Mouse (Mus musculus) neural tube, embryonic 14.5 days (tissue): ENCODE results near the gene Polr2e. TPM values are rescaled to one million over a fixed set of nuclear protein-coding genes. Genes with fewer than 3 reads are reported as not detected.
"Not testable (repeated sequence)": the region's sequence is repeated elsewhere in the genome, so short reads cannot be mapped to it uniquely, and the experiment has no call there.

ENCODE experiments used
- ATAC-seq: fragments of 200-750 bp; cut with Nextera tagmentation; 2 replicates; pipeline ENCODE4 v1.8.0; 2017; ENCODE audit warnings: low read depth, mild to moderate bottlenecking, moderate TSS enrichment, moderate library complexity
- H3K27ac ChIP-seq: fragments of 300-500 bp; sonication (generic); 2 replicates; pipeline ENCODE4 v1.5.1; 2014; ENCODE audit warnings: low read depth, mild to moderate bottlenecking, control low read depth, low read length, moderate library complexity, mixed read lengths
- H3K27me3 ChIP-seq: fragments of 300-500 bp; sonication (generic); 2 replicates; pipeline ENCODE4 v1.6.1; 2014; ENCODE audit warnings: low read length; ENCODE audit not compliant: control insufficient read depth, insufficient read depth
- H3K36me3 ChIP-seq: fragments of 300-500 bp; sonication (generic); 2 replicates; pipeline ENCODE4 v1.6.1; 2014; ENCODE audit warnings: low read length, mixed read lengths; ENCODE audit not compliant: control insufficient read depth, insufficient read depth
- H3K4me1 ChIP-seq: fragments of 300-500 bp; sonication (generic); 2 replicates; pipeline ENCODE4 v1.6.1; 2014; ENCODE audit warnings: low read length; ENCODE audit not compliant: control insufficient read depth, insufficient read depth
- H3K4me2 ChIP-seq: fragments of 300-500 bp; sonication (generic); 2 replicates; pipeline ENCODE4 v1.6.1; 2014; ENCODE audit warnings: mild to moderate bottlenecking, low read depth, low read length, control low read depth
- H3K4me3 ChIP-seq: fragments of 300-500 bp; sonication (generic); 2 replicates; pipeline ENCODE4 v1.5.1; 2014; ENCODE audit warnings: low read depth, low read length, control low read depth, mixed read lengths
- H3K9ac ChIP-seq: fragments of 300-500 bp; sonication (generic); replicated peaks from 2 replicates; pipeline ENCODE4 v1.6.1; 2014; ENCODE audit warnings: low read depth, mild to moderate bottlenecking, control low read depth, low read length, mixed read lengths
- H3K9me3 ChIP-seq: fragments of 300-500 bp; sonication (generic); 2 replicates; pipeline ENCODE4 v1.6.1; 2016; ENCODE audit warnings: low read length; ENCODE audit not compliant: control insufficient read depth
- WGBS: fragments of 180-500 bp; shearing (Covaris S2); extraction: QIAGEN DNeasy Blood & Tissue Kit; methylation state at CpG from one replicate; pipeline ENCODE4 v1.1.7; 2014; 5-methylcytosine and 5-hydroxymethylcytosine counted together
- polyA plus RNA-seq: library from polyadenylated mRNA; unstranded; fragments of >200 nt; fragmentation: Nextera tagmentation; extraction: Ambion mirVana; gene quantifications from 2 replicates; pipeline ENCODE4 v1.2.1, GENCODE M21; 2014

Polr2e gene
- polyA plus RNA-seq, 1 experiment from 2014 or later, result 145 TPM

DNA sequence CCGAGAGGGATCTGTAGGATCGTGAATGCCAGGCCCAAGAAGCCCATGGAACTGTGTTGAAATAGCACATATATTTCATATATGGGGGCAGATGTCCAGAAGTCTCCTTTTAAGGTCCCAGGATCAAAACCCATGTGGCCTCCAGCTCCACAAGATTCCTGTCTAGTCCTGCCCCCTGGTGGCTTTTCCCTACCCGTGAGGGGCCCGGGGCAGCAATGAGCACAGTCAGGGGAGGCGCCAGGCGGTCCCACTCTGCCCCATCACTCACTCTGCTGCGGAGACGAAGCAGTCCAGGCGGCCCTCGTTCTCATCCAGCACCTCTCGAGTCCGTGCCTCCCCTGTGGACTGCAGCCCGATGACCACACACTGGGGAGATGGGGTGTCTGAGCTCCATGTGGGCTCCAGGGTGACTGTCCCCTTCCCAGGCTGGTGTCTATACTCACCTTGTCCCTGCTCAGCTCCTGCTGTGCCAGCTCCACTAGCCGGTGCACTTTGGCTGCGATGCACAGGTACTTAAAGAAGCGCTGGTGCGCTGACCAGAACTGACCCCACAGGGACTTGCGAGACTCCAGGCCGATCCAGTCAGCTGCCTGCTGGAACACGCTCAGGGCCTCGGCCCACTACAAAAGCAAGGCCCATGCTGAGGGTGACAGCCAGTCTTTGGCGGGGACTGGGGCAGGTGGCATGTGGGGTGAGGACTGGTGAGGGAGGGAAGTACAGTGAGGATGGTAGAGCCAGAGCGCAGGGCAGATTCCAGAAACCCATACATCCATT lies 24.5 kb upstream of the Polr2e start:
- H3K9ac ChIP-seq, result no peak overlapping the region
- H3K4me1 ChIP-seq, result no peaks in the 10 kb centered on the region
- no peak for ATAC-seq
- peaks cover 8% of the 10 kb centered on the region for H3K36me3 ChIP-seq
- H3K9me3 ChIP-seq, result no peaks in the 10 kb centered on the region
- no peak overlapping the region for H3K4me3 ChIP-seq
- H3K27me3 ChIP-seq, result no peaks in the 10 kb centered on the region
- no peak overlapping the region for H3K4me2 ChIP-seq
- 74% methylated on average over 23 of the region's 23 CpGs for WGBS
- peak overlapping the region; percentile 48; the same call in 1 of the 2 replicates for H3K27ac ChIP-seq

GRCm38 (mm10) chr10:80063104-80063503 lies 23.5 kb upstream of the Polr2e start:
- Histone ChIP-seq H3K4me1 (no peaks in the 10 kb centered on the region), H3K27me3 (no peaks in the 10 kb centered on the region), H3K27ac (peak overlapping the region; percentile 48), H3K9ac (0 out of 2 replicates have a peak overlapping the region, but pooled peaks have one; percentile 21), H3K4me2 (no peak overlapping the region), H3K9me3 (no peaks in the 10 kb centered on the region), H3K36me3 (peaks cover 9% of the 10 kb centered on the region), H3K4me3 (no peak overlapping the region)
- WGBS, result 64% methylated on average over 5 of the region's 5 CpGs
- ATAC-seq, result peak; percentile 35; the same call in 1 of the 2 replicates

DNA sequence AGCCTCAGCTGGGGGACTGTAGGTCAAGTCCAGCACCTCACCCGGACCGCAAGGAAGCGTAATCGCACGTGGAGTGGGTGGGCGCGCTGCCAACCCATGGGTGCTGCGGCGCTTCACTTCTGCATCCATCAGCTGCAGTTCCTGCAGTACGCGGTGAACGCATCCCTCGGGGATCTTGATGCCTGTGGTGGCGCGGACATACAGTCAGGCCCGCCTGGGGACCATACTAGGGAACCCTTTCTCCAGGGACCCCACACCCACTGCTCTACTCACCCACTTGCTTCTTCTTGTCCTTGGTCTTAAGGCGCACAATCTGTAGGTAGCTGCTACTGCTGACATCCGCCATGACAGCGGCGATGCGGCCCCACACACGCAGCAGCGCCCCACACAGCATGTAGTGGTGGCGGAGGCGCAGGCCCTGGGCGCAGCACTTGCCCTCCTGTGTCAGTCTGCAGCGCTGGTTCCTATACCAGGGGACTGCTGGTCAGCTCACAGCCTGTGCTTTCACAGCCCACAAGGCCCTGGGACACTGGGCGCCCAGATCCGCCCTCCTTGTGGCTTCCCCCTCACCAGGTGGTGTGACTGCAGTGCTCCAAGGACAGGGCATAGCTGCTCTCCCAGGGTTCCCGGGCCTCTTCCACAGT lies 18.2 kb upstream of the Polr2e start:
- H3K36me3 ChIP-seq, result peaks cover 35% of the 10 kb centered on the region
- H3K4me3 ChIP-seq, result no peak overlapping the region
- 76% methylated on average over 30 of the region's 30 CpGs for WGBS
- H3K4me1 ChIP-seq, result peaks cover 11% of the 10 kb centered on the region; the same call in 1 of the 2 replicates
- no peak overlapping the region for H3K9ac ChIP-seq
- H3K27ac ChIP-seq, result 0 out of 2 replicates have a peak overlapping the region, but pooled peaks have one; percentile 10
- H3K4me2 ChIP-seq, result no peak overlapping the region
- H3K9me3 ChIP-seq, result no peaks in the 10 kb centered on the region
- no peaks in the 10 kb centered on the region for H3K27me3 ChIP-seq
- ATAC-seq, result no peak

- Histone ChIP-seq H3K4me3 (no peak overlapping the region), H3K9me3 (no peaks in the 10 kb centered on the region), H3K4me2 (no peak overlapping the region), H3K27ac (no peak overlapping the region), H3K9ac (no peak overlapping the region), H3K27me3 (no peaks in the 10 kb centered on the region), H3K4me1 (peaks cover 11% of the 10 kb centered on the region; the same call in 1 of the 2 replicates), H3K36me3 (peaks cover 35% of the 10 kb centered on the region)
- 90% methylated on average over 26 of the region's 27 CpGs for WGBS
- ATAC-seq, result no peak
Measured at GRCm38 (mm10) chr10:80056976-80057682, 17.5 kb upstream of the Polr2e start.

- H3K9me3 ChIP-seq, result no peaks in the 10 kb centered on the region
- no peak overlapping the region for H3K4me3 ChIP-seq
- 89% methylated on average over 4 of the region's 4 CpGs for WGBS
- no peak for ATAC-seq
- no peak overlapping the region for H3K4me2 ChIP-seq
- H3K27me3 ChIP-seq, result no peaks in the 10 kb centered on the region; the same call in 1 of the 2 replicates
- H3K36me3 ChIP-seq, result peaks cover 35% of the 10 kb centered on the region
- H3K9ac ChIP-seq, result no peak overlapping the region
- no peak overlapping the region for H3K27ac ChIP-seq
- H3K4me1 ChIP-seq, result peaks cover 11% of the 10 kb centered on the region; the same call in 1 of the 2 replicates
Measured at GRCm38 (mm10) chr10:80056506-80056905, 16.9 kb upstream of the Polr2e start.

GRCm38 (mm10) chr10:80055891-80056290 lies 16.3 kb upstream of the Polr2e start:
- Histone ChIP-seq H3K4me1 (peaks cover 11% of the 10 kb centered on the region; the same call in 1 of the 2 replicates), H3K4me3 (no peak overlapping the region), H3K27me3 (no peaks in the 10 kb centered on the region; the same call in 1 of the 2 replicates), H3K36me3 (peaks cover 35% of the 10 kb centered on the region), H3K27ac (no peak overlapping the region), H3K4me2 (no peak overlapping the region), H3K9me3 (no peaks in the 10 kb centered on the region), H3K9ac (no peak overlapping the region)
- ATAC-seq, result no peak
- WGBS, result 90% methylated on average over 9 of the region's 10 CpGs

DNA sequence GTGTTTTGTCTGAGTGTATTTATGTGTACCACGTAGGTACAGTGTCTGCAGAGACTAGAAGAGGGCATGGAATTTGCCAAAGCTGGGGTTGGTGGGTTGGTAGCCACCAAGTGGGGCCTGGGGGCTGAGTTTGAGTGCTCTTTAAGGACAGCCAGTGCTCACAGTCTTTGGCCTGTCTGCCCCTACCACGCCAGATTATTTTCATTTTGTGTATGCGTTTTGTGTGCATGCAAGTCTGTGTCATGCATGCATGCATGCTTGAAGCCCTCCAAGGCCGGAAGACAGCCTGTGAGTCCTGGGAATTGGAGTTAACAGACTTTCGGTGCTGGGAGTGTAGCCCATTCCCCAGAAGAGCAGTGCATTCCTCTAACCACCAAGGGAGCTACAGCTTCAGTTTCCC lies 15.8 kb upstream of the Polr2e start:
- peak overlapping the region; percentile 91; the same call in 1 of the 2 replicates for H3K9ac ChIP-seq
- peak overlapping the region; percentile 79 for H3K4me2 ChIP-seq
- no peak for ATAC-seq
- peak overlapping the region; percentile 83; the same call in 1 of the 2 replicates for H3K4me3 ChIP-seq
- peaks cover 33% of the 10 kb centered on the region for H3K36me3 ChIP-seq
- 82% methylated on average over 5 of the region's 5 CpGs for WGBS
- no peak overlapping the region for H3K27ac ChIP-seq
- peaks cover 11% of the 10 kb centered on the region; the same call in 1 of the 2 replicates for H3K4me1 ChIP-seq
- no peaks in the 10 kb centered on the region for H3K9me3 ChIP-seq
- no peaks in the 10 kb centered on the region; the same call in 1 of the 2 replicates for H3K27me3 ChIP-seq

GRCm38 (mm10) chr10:80054911-80055310 lies 15.3 kb upstream of the Polr2e start:
- not testable (repeated sequence) for H3K9me3 ChIP-seq, ATAC-seq, H3K27me3 ChIP-seq
- 0 out of 2 replicates have a peak overlapping the region, but pooled peaks have one; percentile 34 for H3K27ac ChIP-seq
- 17% methylated on average over 3 of the region's 3 CpGs for WGBS
- peak overlapping the region; percentile 91; the same call in 1 of the 2 replicates for H3K9ac ChIP-seq
- peaks cover 11% of the 10 kb centered on the region; the same call in 1 of the 2 replicates for H3K4me1 ChIP-seq
- H3K4me2 ChIP-seq, result peak overlapping the region; percentile 79
- peaks cover 29% of the 10 kb centered on the region; the same call in 1 of the 2 replicates for H3K36me3 ChIP-seq
- H3K4me3 ChIP-seq, result peak overlapping the region; percentile 83
